20 mouse cellular contexts compared by ENCODE assay signal in the genomic region with DNA sequence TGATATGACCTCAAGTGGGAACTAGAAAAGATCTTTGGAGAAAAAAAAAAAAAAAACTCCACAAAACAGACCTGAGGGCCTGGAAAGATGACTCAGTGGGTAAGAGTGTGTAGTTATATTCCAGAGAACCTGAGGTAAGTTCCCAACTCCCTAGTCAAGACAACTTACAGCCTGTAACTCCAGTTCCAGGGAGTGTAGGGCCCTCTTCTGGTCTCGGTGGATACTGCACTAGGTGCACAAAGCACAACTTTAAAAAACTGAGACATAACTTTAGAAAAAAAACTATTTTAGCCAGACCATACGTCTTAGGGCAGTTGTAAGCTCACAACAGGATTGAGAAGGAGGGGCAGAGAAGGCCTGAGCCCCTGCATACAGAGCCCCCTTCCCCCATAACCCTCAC. TPM values are rescaled to one million over a fixed set of nuclear protein-coding genes. Genes with fewer than 3 reads are reported as not detected.
DNase-seq lines count a peak whose midpoint lies in the region; ATAC-seq and TF ChIP-seq lines count a peak whose summit lies in the region.
"Had no signal": no experiment of that assay in that cellular context is flagged by ENCODE, and none has a peak within 500 bp of the region (broad histone marks: within the 10 kb centered on the region; RNA-seq: fewer than 3 reads in every experiment).

No protein-coding gene starts in this region.

- no peaks in the 10 kb centered on the region for H3K27me3 ChIP-seq in kidney, postnatal 0 days (ENCODE audit: insufficient read depth, low read length)
- no peaks in the 10 kb centered on the region for H3K27me3 ChIP-seq in lung, postnatal 0 days (replicated peaks; ENCODE audit: insufficient read depth, low read length)
- no peaks in the 10 kb centered on the region for H3K27me3 ChIP-seq in forebrain, postnatal 0 days (ENCODE audit: insufficient read depth, low read length)
- H3K27me3 ChIP-seq: heart, embryonic 12.5 days; liver, embryonic 12.5 days; stomach, embryonic 15.5 days had no signal

- H3K4me2 ChIP-seq in kidney, postnatal 0 days (ENCODE audit: low read length), result no peak overlapping the region
- no peak overlapping the region for H3K4me2 ChIP-seq in lung, postnatal 0 days (replicated peaks; ENCODE audit: low read depth, low read length)
- H3K4me2 ChIP-seq in forebrain, postnatal 0 days (ENCODE audit: low read depth), result no peak overlapping the region
- H3K4me2 ChIP-seq: heart, embryonic 12.5 days; hindbrain, embryonic 14.5 days; liver, embryonic 12.5 days; stomach, embryonic 15.5 days had no signal

- peaks cover 58% of the 10 kb centered on the region for H3K79me2 ChIP-seq in macrophage (ENCODE audit: inconsistent target)

- no peak for TF ChIP-seq EP300 in lung, postnatal 0 days (IDR thresholded peaks at IDR 0.05)

- no peak for ATAC-seq in kidney, postnatal 0 days (replicated peaks; ENCODE audit: low FRiP score, low read depth)
- no peak for ATAC-seq in lung, postnatal 0 days
- ATAC-seq in forebrain, postnatal 0 days, result no peak
- ATAC-seq: forebrain, embryonic 14.5 days; intestine, embryonic 16.5 days; liver, embryonic 12.5 days had no signal

- WGBS in kidney, postnatal 0 days, result 94% methylated on average over 2 of the region's 2 CpGs
- WGBS in lung, postnatal 0 days, result 76% methylated on average over 2 of the region's 2 CpGs
- WGBS in macrophage (ENCODE audit: missing documents), result 90% methylated on average over 2 of the region's 2 CpGs
- WGBS in forebrain, postnatal 0 days, result 86% methylated on average over 2 of the region's 2 CpGs

- H3K9ac ChIP-seq in kidney, postnatal 0 days (ENCODE audit: low read depth, low read length), result no peak overlapping the region
- no peak overlapping the region for H3K9ac ChIP-seq in lung, postnatal 0 days (replicated peaks; ENCODE audit: low read depth)
- H3K9ac ChIP-seq in ES-E14 (ENCODE audit: insufficient read depth, low read depth, low read length, poor library complexity, severe bottlenecking), result no peak overlapping the region
- H3K9ac ChIP-seq in forebrain, postnatal 0 days, result no peak overlapping the region
- H3K9ac ChIP-seq: heart, embryonic 12.5 days; hindbrain, embryonic 14.5 days; liver, embryonic 12.5 days; stomach, embryonic 15.5 days had no signal

- H3K9me3 ChIP-seq in kidney, postnatal 0 days (replicated peaks; ENCODE audit: low read length), result no peaks in the 10 kb centered on the region
- H3K9me3 ChIP-seq in lung, postnatal 0 days (ENCODE audit: low read length), result no peaks in the 10 kb centered on the region
- no peaks in the 10 kb centered on the region for H3K9me3 ChIP-seq in ES-E14 (ENCODE audit: control insufficient read depth, insufficient read depth, low read depth, low read length)
- no peaks in the 10 kb centered on the region for H3K9me3 ChIP-seq in forebrain, postnatal 0 days (ENCODE audit: low read length)
- H3K9me3 ChIP-seq: heart, embryonic 12.5 days; limb, embryonic 10.5 days; liver, embryonic 12.5 days; stomach, embryonic 15.5 days had no signal

- peak; percentile 20; the same call in 1 of the 2 replicates for TF ChIP-seq CTCF in kidney, postnatal 0 days (IDR thresholded peaks at IDR 0.05; ENCODE audit: low read depth)
- peak; percentile 40 for TF ChIP-seq CTCF in lung, postnatal 0 days (IDR thresholded peaks at IDR 0.05)
- no peak for TF ChIP-seq CTCF in forebrain, postnatal 0 days (IDR thresholded peaks at IDR 0.05; ENCODE audit: low read depth)

- in situ Hi-C loops in ES-E14 (cut with MboI; ENCODE audit: low sequenced_read_pairs in 2 of 2, unreplicated experiment in 2 of 2), result no loop called here

- H3K4me1 ChIP-seq in kidney, postnatal 0 days (replicated peaks; ENCODE audit: insufficient read depth, low read length), result no peaks in the 10 kb centered on the region
- H3K4me1 ChIP-seq in lung, postnatal 0 days (ENCODE audit: insufficient read depth, low read depth, low read length), result peaks cover 4% of the 10 kb centered on the region
- peaks cover 0 to 9% of the 10 kb centered on the region in 2 experiments; a peak in 1 of 4 replicates for H3K4me1 ChIP-seq in ES-E14 (ENCODE audit: control insufficient read depth in 2 of 2, insufficient read depth in 2 of 2, low read length in 2 of 2, poor library complexity in 1 of 2)
- H3K4me1 ChIP-seq in forebrain, postnatal 0 days (ENCODE audit: insufficient read depth), result no peaks in the 10 kb centered on the region
- H3K4me1 ChIP-seq: limb, embryonic 10.5 days; liver, embryonic 12.5 days; stomach, embryonic 15.5 days had no signal

- no peak overlapping the region for H3K4me3 ChIP-seq in kidney, postnatal 0 days (replicated peaks; ENCODE audit: low read depth, low read length)
- H3K4me3 ChIP-seq in lung, postnatal 0 days (ENCODE audit: low read depth, low read length), result no peak overlapping the region
- no peak overlapping the region for H3K4me3 ChIP-seq in ES-E14 (ENCODE audit: insufficient read depth in 1 of 2, low read depth in 1 of 2, low read length in 2 of 2, poor library complexity in 1 of 2, severe bottlenecking in 1 of 2)
- no peak overlapping the region for H3K4me3 ChIP-seq in macrophage (ENCODE audit: inconsistent target)
- H3K4me3 ChIP-seq in forebrain, postnatal 0 days (ENCODE audit: low read depth, low read length), result no peak overlapping the region
- H3K4me3 ChIP-seq: erythroblast, embryonic 14.5 days; heart, embryonic 12.5 days; limb, embryonic 10.5 days; liver, embryonic 12.5 days; stomach, embryonic 15.5 days had no signal

- H3K27ac ChIP-seq in kidney, postnatal 0 days, result no peak overlapping the region
- H3K27ac ChIP-seq in lung, postnatal 0 days (ENCODE audit: low read length), result peak overlapping the region; percentile 64
- H3K27ac ChIP-seq in ES-E14 (ENCODE audit: insufficient read depth, low read depth, low read length, poor library complexity, severe bottlenecking) (no peak overlapping the region), macrophage (peak overlapping the region; percentile 49)
- no peak overlapping the region for H3K27ac ChIP-seq in forebrain, postnatal 0 days (ENCODE audit: low read depth, low read length)
- H3K27ac ChIP-seq: hindbrain, embryonic 14.5 days; limb, embryonic 10.5 days; liver, embryonic 12.5 days; stomach, embryonic 15.5 days had no signal

- DNase-seq in kidney, postnatal 0 days (ENCODE audit: low spot score), result no peak
- DNase-seq in kidney, adult 11 months, result no peak
- DNase-seq in lung, postnatal 0 days (ENCODE audit: low spot score), result no peak
- DNase-seq in lung, postnatal 4 days, result no peak
- DNase-seq in ES-E14 (ENCODE audit: low read depth, low spot score), result no peak
- no peak for DNase-seq in forebrain, postnatal 0 days
- DNase-seq in c-Kit-positive CD71-positive TER-119-positive erythroid progenitor cells, embryonic 14.5 days (ENCODE audit: low spot score), result no peak
- DNase-seq: cerebellum, adult 11-12 months; kidney, postnatal 14 days; lung, postnatal 14 days; thymus, adult 2 months had no signal

- H3K36me3 ChIP-seq in kidney, postnatal 0 days (ENCODE audit: insufficient read depth, low read length), result no peaks in the 10 kb centered on the region
- no peaks in the 10 kb centered on the region for H3K36me3 ChIP-seq in lung, postnatal 0 days (ENCODE audit: insufficient read depth, low read length)
- H3K36me3 ChIP-seq in ES-E14 (ENCODE audit: control insufficient read depth, insufficient read depth, low read length, poor library complexity, severe bottlenecking), result no peaks in the 10 kb centered on the region
- peaks cover 5% of the 10 kb centered on the region; the same call in 1 of the 2 replicates for H3K36me3 ChIP-seq in macrophage (ENCODE audit: inconsistent target)
- H3K36me3 ChIP-seq in forebrain, postnatal 0 days (ENCODE audit: insufficient read depth), result peaks cover 6% of the 10 kb centered on the region; the same call in 1 of the 2 replicates
- H3K36me3 ChIP-seq: stomach, embryonic 15.5 days had no signal

TF ChIP-seq in ES-E14, 5 proteins besides CTCF, POLR2A, EP300 and RAD21:
- TF ChIP-seq ZC3H11A (IDR thresholded peaks at IDR 0.05; ENCODE audit: borderline replicate concordance, low read depth, low read length), result peak; percentile 19; the same call in 1 of the 2 replicates
- TF ChIP-seq CHD2 (IDR thresholded peaks at IDR 0.05; ENCODE audit: low read depth, low read length), result no peak

RNA-seq across cellular contexts. Expression of a gene that starts 20.1 kb away (rescaled TPM):
- 1.1 and 1.2 TPM in 2 replicates for polyA plus RNA-seq in kidney, postnatal 0 days (2015; fragmentation: Nextera tagmentation; extraction: Ambion mirVana)
- 3.3 and 4.2 TPM in 2 replicates for polyA plus RNA-seq in lung, postnatal 0 days (2015; fragmentation: Nextera tagmentation; extraction: Ambion mirVana)
- 6.7 and 7.9 TPM in 2 replicates for total RNA-seq in ES-E14 (2012; rRNA removed)
- 10 to 100 TPM in 23 of 26 experiments, 1 to 10 TPM in 3; 5.6 to 54.9 (median 23.6) TPM for total RNA-seq in macrophage (2018; cell fraction: chromatin; rRNA removed)
- 1 to 10 TPM; 1.5 to 9.5 (median 3.4) TPM for total RNA-seq in macrophage (2018; cell fraction: cytosol; rRNA removed)
- 10 to 100 TPM in 18 of 26 experiments, 1 to 10 TPM in 8; 4.2 to 37.4 (median 12.9) TPM for total RNA-seq in macrophage (2018; cell fraction: nucleus; rRNA removed)
- 3.9 to 4.5 TPM (median 4.4 TPM) in 3 replicates for polyA plus RNA-seq in macrophage (2018)
- 9.4 and 13.6 TPM in 2 replicates for total RNA-seq in forebrain, postnatal 0 days (2014; rRNA removed)
- 3.2 and 4.8 TPM in 2 replicates for polyA plus RNA-seq in forebrain, postnatal 0 days (2015; fragmentation: Nextera tagmentation; extraction: Ambion mirVana)

Comparison
In these comparisons a context has a peak if more than half of its experiments do, and no peak if none do; other contexts are left out.
1. H3K27ac ChIP-seq: peak in lung, postnatal 0 days (single experiment) and macrophage (single experiment); none in kidney, postnatal 0 days (single experiment), ES-E14 (single experiment) and forebrain, postnatal 0 days (single experiment).